Mouse (Mus musculus): Measurements from ENCODE around the gene Mdm2.

Mdm2 gene

GRCm38 (mm10) chr10:117681999-117682857, 28.3 kb downstream of the Mdm2 start:
- DNase-seq (ENCODE audit: low read depth, low spot score), result peak; percentile 48

GRCm38 (mm10) chr10:117681543-117681942, 29.0 kb downstream of the Mdm2 start:
- DNase-seq (ENCODE audit: low read depth, low spot score), result no peak

GRCm38 (mm10) chr10:117680868-117681513, 29.6 kb downstream of the Mdm2 start:
- DNase-seq (ENCODE audit: low read depth, low spot score), result no peak

GRCm38 (mm10) chr10:117679963-117680473, 30.5 kb downstream of the Mdm2 start:
- DNase-seq (ENCODE audit: low read depth, low spot score), result no peak

GRCm38 (mm10) chr10:117679029-117679686, 31.4 kb downstream of the Mdm2 start:
- no peak for DNase-seq (ENCODE audit: low read depth, low spot score)

GRCm38 (mm10) chr10:117678357-117678756, 32.2 kb downstream of the Mdm2 start:
- no peak for DNase-seq (ENCODE audit: low read depth, low spot score)

- DNase-seq (ENCODE audit: low read depth, low spot score), result no peak
Measured at GRCm38 (mm10) chr10:117677494-117678236, 32.9 kb downstream of the Mdm2 start.

- peak; percentile 54 for DNase-seq (ENCODE audit: low read depth, low spot score)
Measured at GRCm38 (mm10) chr10:117676644-117677313, 33.8 kb downstream of the Mdm2 start.

GRCm38 (mm10) chr10:117676036-117676643, 34.4 kb downstream of the Mdm2 start:
- DNase-seq (ENCODE audit: low read depth, low spot score), result no peak

- DNase-seq (ENCODE audit: low read depth, low spot score), result peak; percentile 82
Measured at GRCm38 (mm10) chr10:117675096-117676035, 35.2 kb downstream of the Mdm2 start.

GRCm38 (mm10) chr10:117674359-117675019, 36.1 kb downstream of the Mdm2 start:
- DNase-seq (ENCODE audit: low read depth, low spot score), result no peak

- DNase-seq (ENCODE audit: low read depth, low spot score), result no peak
Measured at GRCm38 (mm10) chr10:117673913-117674312, 36.6 kb downstream of the Mdm2 start.

GRCm38 (mm10) chr10:117672693-117673092, 37.9 kb downstream of the Mdm2 start:
- no peak for DNase-seq (ENCODE audit: low read depth, low spot score)

GRCm38 (mm10) chr10:117671930-117672666, 38.5 kb downstream of the Mdm2 start:
- DNase-seq (ENCODE audit: low read depth, low spot score), result no peak

- DNase-seq (ENCODE audit: low read depth, low spot score), result no peak
Measured at GRCm38 (mm10) chr10:117671266-117671665, 39.3 kb downstream of the Mdm2 start.

- DNase-seq (ENCODE audit: low read depth, low spot score), result no peak
Measured at GRCm38 (mm10) chr10:117670791-117671190, 39.8 kb downstream of the Mdm2 start.

GRCm38 (mm10) chr10:117670092-117670491, 40.5 kb downstream of the Mdm2 start:
- peak; percentile 46 for DNase-seq (ENCODE audit: low read depth, low spot score)

GRCm38 (mm10) chr10:117669449-117670090, 41.0 kb downstream of the Mdm2 start:
- DNase-seq (ENCODE audit: low read depth, low spot score), result peak; percentile 86
